Mouse (Mus musculus) kidney, adult 2 months (tissue): ENCODE data around the gene Ppp2r3c.

ENCODE experiments used
- CTCF ChIP-seq: fragments of 200-500 bp; conservative IDR thresholded peaks from 2 replicates; pipeline ENCODE4 v1.5.1; 2011; ENCODE audit warnings: low read depth, mild to moderate bottlenecking, control low read depth, low read length, moderate library complexity, mixed read lengths; ENCODE audit not compliant: insufficient read depth, insufficient read length
- POLR2A ChIP-seq: fragments of 200-500 bp; IDR thresholded peaks from one replicate; pipeline ENCODE4 v1.6.1; 2011; ENCODE audit warnings: low read depth, low read length, control low read depth

- no peak for TF ChIP-seq POLR2A
- no peak for TF ChIP-seq CTCF
These were observed 19.0 kb upstream of the Ppp2r3c start for GRCm38 (mm10) chr12:55321642-55322291.
